Mouse (Mus musculus) kidney, embryonic 14.5 days (tissue): ENCODE measurements around the gene Aim2. TPM values are rescaled to one million over a fixed set of nuclear protein-coding genes. Genes with fewer than 3 reads are reported as not detected.

Experiments
- polyA plus RNA-seq: library from polyadenylated mRNA; unstranded; fragments of >200 nt; fragmentation: Nextera tagmentation; extraction: Ambion mirVana; gene quantifications from 2 replicates; pipeline ENCODE4 v1.2.1, GENCODE M21; 2014

The Aim2 gene
- polyA plus RNA-seq, 1 experiment from 2014 or later = 3.3 TPM

Other genes with a start within 250 kb of the Aim2 start
- not detected in 2 replicates for gene Olfr1408, start 213.5 kb upstream of the Aim2 start, polyA plus RNA-seq
- gene Olfr1406, start 160.2 kb upstream of the Aim2 start, polyA plus RNA-seq = not detected in 2 replicates
- gene Olfr218, start 153.1 kb upstream of the Aim2 start, polyA plus RNA-seq = not detected in 2 replicates
- gene Olfr1404, start 138.5 kb upstream of the Aim2 start, polyA plus RNA-seq = not detected in 2 replicates
- not detected in 2 replicates for gene Fcer1a, start 123.7 kb upstream of the Aim2 start, polyA plus RNA-seq
- gene Olfr418, start 84.9 kb upstream of the Aim2 start, polyA plus RNA-seq = not detected in 2 replicates
- not detected in 2 replicates for gene Mptx2, start 73.1 kb upstream of the Aim2 start, polyA plus RNA-seq
- 0.37 and 0.79 TPM in 2 replicates for gene Ackr1, start 17.1 kb upstream of the Aim2 start, polyA plus RNA-seq
- 1.7 and 2.7 TPM in 2 replicates for gene Cadm3, start 16.8 kb downstream of the Aim2 start, polyA plus RNA-seq
- 0.09 and 0.19 TPM in 2 replicates for gene Ifi206, start 140.2 kb downstream of the Aim2 start, polyA plus RNA-seq
- not detected in 2 replicates for gene Ifi214, start 185.1 kb downstream of the Aim2 start, polyA plus RNA-seq
- not detected in 2 replicates for gene Ifi213, start 248.4 kb downstream of the Aim2 start, polyA plus RNA-seq